Mouse (Mus musculus) bone marrow macrophage, adult 2 months (primary cell): Measurements from ENCODE around the gene Cd274.

Source experiments
- CTCF ChIP-seq: IDR thresholded peaks from 2 replicates; pipeline ENCODE4 v1.5.1; 2012; ENCODE audit warnings: low read depth, mild to moderate bottlenecking, low read length, moderate library complexity
- POLR2A ChIP-seq: IDR thresholded peaks from 2 replicates; pipeline ENCODE4 v1.6.1; 2012; ENCODE audit warnings: mild to moderate bottlenecking, low read depth, low read length, borderline replicate concordance

DNA sequence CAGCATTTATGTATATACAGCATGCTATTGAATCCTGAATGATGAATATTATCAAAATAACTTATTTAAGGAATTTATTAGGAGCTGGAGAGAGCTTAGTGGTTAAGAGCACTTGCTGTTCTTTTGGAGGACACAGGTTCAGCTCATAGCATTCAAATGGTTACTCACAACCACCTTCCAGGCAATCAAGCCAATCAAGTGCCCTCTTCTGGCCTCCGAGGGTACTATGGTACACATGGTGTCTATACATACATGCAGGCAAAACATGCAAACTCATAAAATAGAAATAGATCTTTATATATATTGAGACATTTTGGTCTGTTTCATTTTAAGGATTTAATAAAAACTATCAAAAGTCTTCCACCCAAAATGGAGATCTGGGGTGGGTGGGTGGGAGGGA is 21.6 kb downstream of the Cd274 start:
- TF ChIP-seq POLR2A (no peak), CTCF (no peak)
